Mouse (Mus musculus) cerebellum, adult 9-10 months (tissue): ENCODE results near the gene Gm3625.
"Not testable (repeated sequence)": the region's sequence is repeated elsewhere in the genome, so short reads cannot be mapped to it uniquely, and the experiment has no call there.

Source experiments
- DNase-seq: peaks from one replicate; pipeline ENCODE4 v3.0.0; 2022

Gene Gm3625

GRCm38 (mm10) chr12:4553704-4554103, 39.0 kb downstream of the Gm3625 start:
- not testable (repeated sequence) for DNase-seq

- DNase-seq = peak; percentile 73
Measured at GRCm38 (mm10) chr12:4548053-4549013, 44.4 kb downstream of the Gm3625 start.

DNA sequence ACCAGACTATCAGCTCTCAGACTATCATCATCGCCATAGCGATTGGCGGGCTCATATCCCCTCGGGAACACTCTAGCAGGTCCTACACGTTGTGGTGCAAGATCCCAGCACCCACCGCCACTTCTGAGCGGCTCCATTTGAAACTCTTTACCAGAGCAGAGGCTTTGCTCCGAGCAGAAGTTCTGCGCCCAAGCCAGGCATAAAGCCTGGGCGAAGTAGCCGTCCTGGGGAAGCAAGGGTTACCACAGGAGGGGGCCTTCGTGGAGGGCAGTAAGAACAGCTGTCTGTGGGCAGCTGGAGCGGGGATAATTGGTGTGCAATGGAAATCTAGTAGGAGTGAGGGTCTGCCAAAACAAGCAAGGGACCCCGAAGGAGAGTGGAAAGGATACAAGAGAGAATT, 45.2 kb downstream of the Gm3625 start:
- no peak for DNase-seq

GRCm38 (mm10) chr12:4546491-4546890, 46.2 kb downstream of the Gm3625 start:
- DNase-seq = no peak

GRCm38 (mm10) chr12:4545425-4545824, 47.3 kb downstream of the Gm3625 start:
- no peak for DNase-seq

DNA sequence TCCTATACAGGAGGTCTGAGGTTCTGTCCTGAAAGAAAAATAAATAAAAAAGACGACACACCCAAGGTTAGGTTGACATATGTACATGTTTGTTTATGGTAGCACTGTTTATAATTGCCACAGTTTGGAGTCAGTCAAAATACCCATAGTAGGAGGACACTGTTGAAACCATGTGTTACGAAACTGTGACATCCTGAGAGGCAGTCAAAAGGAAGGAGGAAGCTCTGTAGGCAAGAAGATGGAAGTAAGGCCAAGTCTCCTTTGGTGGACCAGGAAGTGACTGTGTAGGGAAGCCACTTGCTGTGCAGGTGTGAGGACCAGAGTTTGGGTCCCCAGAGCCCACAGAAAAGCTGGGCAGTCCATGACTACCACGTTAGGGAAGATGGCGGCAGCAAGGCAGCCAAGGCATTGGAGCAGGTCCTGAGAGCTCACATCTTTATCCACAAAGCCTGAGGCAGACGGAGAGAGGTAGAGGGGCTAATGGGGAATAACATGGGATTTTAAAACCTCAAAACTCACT, 48.3 kb downstream of the Gm3625 start:
- DNase-seq = no peak
